Mouse (Mus musculus): ENCODE measurements around the gene Uhrf1.
"Not testable (repeated sequence)": the region's sequence is repeated elsewhere in the genome, so short reads cannot be mapped to it uniquely, and the experiment has no call there.

Uhrf1 gene
- long read RNA-seq, experiment 1, partial matches to known transcripts = 2 of 3 reads
- long read RNA-seq, experiment 1, other reads (novel, unspliced or antisense) = 0 of 3 reads
- long read RNA-seq, experiment 2 = 0 reads

DNA sequence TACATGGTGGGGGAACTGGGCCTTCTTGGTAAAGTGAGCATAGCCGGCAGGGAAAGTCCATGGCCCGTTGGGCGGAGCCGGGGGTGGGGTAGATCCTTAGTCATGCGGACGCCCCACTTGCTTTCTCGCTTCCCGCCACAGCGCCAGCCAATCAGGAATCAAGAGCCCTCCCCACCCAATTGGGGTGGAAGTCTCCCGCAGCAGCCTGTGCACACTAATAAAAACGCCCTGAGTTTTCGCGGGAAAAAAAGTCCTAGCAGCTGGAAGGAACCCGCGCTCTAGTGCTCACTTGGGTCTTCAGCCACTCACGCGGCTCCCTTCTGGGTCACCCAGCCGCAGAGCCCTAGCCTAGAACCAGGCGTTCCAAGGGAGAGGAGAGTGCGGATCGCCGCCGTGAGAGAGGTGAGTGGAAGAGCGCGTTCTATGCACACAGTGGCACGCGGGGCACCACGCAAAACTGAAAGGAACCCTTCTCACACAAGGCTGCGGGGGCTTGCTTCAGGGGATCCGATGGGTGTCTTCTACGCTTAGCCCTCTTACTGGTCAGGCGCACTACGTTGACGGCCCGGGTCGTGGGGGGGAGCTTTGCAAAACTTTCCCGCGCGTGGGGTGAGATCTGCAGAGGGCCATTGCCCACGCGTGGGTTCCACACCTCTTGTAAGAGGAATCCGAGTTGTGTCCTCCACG lies at the start of gene Uhrf1:
Uhrf1 (plus strand) TSS at position 162 of the 687 bp plus-strand sequence.
- intact Hi-C loops (cut with DNase I) = loop anchor here (5.0 kb wide), 1 partner anchor 34 kb away; no protein-coding TSS in a partner anchor

DNA sequence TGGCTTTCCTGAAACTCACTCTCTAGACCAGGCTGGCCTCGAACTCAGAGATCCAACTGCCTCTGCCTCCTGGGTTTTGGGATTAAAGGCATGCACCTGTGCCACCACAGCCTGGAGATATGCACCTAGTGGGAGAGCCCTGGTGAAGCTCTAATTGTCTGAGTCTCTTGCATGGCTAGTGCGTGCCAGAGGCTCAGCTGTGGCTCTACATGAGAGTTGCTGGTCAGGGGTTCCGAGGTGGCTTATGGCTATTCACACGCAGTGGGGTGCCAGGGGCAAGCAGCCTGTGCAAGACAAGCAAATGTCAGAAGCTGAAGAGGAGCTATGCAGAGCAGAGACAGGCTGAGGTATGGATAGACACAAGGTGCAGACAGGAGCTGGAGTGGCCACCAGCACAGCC lies 48.4 kb upstream of the Uhrf1 start:
- intact Hi-C loops (cut with DNase I) = loop anchor here (1.0 to 5.0 kb wide), 2 partner anchors 57 to 121 kb away; no protein-coding TSS in a partner anchor

DNA sequence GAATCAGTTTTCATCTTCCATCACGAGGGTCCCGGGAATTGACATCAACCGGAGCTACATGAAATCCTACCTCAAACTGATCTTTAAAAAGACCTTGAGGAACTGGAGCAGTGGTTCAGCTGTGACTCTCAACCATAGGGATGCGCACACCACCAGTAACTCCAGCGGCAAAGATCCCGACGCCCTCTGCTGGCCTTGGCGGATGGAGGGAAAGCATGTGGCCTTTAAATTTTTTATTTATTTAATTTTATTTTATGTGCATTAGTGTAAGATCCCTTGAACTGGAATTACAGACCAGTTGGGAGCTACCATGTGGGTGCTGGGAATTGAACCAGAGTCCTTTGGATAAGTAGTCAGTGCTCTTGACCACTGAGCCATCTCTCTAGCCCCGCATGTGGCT lies 47.7 kb upstream of the Uhrf1 start:
- intact Hi-C loops (cut with DNase I) = loop anchor here (1.0 kb wide), 1 partner anchor 122 kb away; no protein-coding TSS in a partner anchor

- intact Hi-C loops (cut with DNase I) = loop anchor here (1.0 kb wide), 1 partner anchor 123 kb away; no protein-coding TSS in a partner anchor
Observed at GRCm38 (mm10) chr17:56255863-56256238, 47.3 kb upstream of the Uhrf1 start.

DNA sequence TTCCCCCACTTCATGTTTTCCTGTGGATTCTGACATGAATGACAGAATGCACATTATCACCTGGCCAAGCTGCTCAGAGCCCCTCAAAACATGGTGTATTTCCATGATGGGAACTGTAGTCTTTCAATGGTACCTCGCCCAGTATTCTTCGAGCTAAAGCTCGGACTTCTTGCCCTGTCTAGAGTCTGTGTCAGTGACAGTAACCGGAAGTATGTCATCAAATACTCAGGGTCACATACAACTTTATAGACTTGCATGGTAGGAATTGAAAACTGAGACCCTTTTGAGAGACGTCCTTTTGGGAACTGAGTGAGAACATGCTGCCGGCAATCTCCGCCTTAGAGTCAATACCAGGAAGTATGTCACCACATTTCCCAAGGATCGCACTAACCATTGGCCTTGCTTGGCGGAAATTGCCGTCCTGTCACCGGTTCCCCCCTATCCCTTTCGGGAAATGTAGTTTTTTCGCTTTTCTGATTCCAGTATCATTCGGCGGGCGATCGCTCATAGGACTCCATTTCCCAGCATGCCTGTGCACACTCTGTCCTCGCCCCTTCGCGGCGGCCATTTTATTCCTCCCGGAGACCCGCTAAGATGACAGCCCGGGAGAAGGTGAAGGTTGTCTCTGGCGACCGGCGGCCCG lies 46.8 kb upstream of the Uhrf1 start, which contains the start of gene Fem1a:
Fem1a (plus strand) TSS at position 572 of the 643 bp plus-strand sequence.
- intact Hi-C loops (cut with DNase I) = no loop called here

- intact Hi-C loops (cut with DNase I) = no loop called here
Observed at GRCm38 (mm10) chr17:56257181-56257894, 45.8 kb upstream of the Uhrf1 start.

DNA sequence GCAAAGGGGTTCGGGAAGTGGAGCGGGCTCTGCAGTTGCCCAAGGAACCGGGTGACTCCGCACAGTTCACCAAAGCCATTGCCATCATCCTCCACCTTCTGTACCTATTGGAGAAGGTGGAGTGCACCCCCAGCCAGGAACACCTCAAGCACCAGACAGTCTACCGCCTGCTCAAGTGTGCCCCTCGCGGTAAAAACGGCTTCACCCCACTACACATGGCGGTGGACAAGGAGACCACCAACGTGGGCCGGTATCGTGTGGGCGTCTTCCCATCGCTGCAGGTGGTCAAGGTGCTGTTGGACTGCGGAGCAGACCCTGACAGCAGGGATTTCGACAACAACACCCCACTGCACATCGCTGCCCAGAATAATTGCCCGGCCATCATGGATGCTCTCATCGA lies 44.9 kb upstream of the Uhrf1 start:
- intact Hi-C loops (cut with DNase I) = not testable (repeated sequence)

- intact Hi-C loops (cut with DNase I) = not testable (repeated sequence)
Observed at GRCm38 (mm10) chr17:56258812-56259211, 44.3 kb upstream of the Uhrf1 start.

DNA sequence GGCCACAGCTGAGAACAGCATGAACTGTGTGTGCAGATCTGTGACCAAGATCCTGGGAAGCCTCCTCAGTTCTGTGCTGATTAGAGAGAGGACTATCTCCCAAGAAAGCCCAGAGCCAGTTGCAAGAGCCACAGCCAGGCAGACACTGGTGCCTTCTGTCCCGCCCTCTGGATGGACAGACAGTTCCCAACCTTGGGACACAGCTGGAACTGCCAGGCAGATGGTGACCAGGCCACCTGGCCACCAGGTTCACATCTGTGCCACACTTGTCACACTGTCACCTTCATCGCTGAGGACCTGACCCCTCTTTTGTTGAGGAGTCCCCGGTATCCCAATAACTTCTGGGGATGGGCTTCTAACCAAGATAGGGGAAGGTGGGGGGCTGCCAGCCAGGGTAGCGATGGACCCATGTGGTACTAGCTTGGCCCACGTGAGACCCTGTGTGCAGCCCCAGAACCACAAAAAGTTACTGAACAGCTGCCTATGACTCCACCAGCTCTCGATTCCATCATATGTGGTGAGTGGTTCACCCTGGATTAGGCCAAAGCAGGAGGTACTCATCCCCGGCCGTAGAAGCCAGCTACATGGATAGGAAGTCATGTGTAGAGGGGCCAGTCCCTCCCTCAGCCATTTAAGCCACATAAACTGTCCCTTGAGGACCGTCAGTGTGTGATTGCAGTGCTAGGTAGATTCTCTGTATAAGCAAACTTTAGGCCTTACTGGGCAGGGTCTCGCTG lies 43.7 kb upstream of the Uhrf1 start:
- intact Hi-C loops (cut with DNase I) = no loop called here

GRCm38 (mm10) chr17:56261166-56261565 lies 42.0 kb upstream of the Uhrf1 start:
- intact Hi-C loops (cut with DNase I) = no loop called here

DNA sequence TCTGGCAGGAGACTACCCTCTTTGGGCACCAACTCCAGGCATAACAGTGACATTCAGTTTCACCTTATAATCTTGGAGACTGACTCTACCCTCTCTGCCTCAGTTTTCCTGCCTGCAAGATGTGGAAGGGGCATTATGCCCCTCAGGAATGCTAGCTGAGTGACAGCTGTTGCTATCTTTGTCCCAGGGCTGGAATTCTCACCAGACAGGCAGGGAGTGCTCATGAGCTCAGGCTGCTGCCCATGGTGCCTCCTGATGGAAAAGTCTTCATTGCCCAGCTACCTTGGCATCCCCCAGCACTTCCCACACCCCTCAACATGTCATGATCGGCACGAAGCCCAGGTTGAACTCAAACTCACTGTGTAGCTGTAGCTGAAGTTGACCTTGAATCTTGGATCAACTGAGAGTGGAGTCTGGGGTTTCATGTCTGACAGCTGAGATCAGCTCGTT lies 40.5 kb upstream of the Uhrf1 start:
- intact Hi-C loops (cut with DNase I) = no loop called here

DNA sequence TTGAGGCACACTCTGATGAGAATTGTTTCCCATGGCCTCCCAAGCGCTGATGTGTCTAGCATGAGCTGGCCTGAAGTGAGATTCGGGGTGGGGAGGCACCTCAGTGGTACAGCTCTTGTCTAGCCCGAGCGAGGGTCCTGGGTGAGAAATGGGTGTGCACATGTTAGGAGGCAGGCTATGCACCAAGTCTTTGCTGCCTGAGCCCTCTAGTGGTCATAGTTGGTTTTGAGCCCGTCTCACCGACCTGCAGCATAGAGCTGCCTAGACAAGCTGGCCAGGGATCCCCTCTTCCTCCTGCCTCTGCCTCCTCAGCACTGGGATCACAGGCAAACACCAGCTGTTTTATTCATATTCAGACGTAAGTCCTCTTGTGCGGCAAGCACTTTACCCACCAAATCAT lies 39.1 kb upstream of the Uhrf1 start:
- intact Hi-C loops (cut with DNase I) = no loop called here

- intact Hi-C loops (cut with DNase I) = no loop called here
Observed at GRCm38 (mm10) chr17:56265011-56265410, 38.1 kb upstream of the Uhrf1 start.

DNA sequence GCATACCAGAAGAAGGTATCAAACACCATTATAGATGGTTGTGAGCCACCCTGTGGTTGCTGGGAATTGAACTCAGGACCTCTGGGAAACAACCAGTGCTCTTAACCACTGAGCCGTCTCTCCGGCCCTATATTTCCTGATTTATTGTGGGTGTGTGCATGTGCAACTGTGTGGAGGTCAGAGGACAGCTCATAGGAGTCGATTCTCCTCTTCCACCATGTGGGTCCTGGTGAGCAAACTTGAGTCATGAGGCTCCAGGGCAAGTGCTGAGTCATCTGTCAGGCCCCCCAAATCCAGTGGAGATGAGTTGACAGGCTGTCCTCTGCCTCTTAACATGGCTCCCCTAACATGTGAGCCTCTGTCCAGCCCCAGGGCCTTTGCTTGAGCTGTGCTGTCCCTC lies 37.3 kb upstream of the Uhrf1 start:
- intact Hi-C loops (cut with DNase I) = no loop called here

- intact Hi-C loops (cut with DNase I) = no loop called here
Observed at GRCm38 (mm10) chr17:56266271-56266670, 36.9 kb upstream of the Uhrf1 start.

DNA sequence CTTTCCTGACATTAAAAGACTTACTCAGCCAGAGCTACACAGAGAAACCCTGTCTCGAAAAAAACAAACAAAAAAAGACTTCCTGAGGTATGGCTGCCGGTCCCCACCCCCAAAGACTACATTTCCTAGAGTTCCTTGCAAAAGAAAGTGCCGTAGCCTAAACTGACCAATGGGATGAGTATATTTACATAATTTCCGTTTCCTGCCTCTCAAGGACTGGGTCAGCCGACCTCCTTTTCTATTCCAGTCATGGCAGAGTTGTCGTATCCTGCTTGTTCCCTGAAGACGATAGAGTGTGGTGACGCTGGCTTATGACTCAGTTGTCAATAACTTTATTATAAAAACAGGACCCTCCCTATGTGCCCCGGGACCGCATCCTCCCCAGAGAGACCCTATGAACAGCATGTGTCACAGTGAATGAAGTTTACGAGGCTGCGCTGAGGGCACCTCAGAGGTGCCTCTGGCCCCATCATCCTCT lies 33.9 kb upstream of the Uhrf1 start:
- intact Hi-C loops (cut with DNase I) = no loop called here

DNA sequence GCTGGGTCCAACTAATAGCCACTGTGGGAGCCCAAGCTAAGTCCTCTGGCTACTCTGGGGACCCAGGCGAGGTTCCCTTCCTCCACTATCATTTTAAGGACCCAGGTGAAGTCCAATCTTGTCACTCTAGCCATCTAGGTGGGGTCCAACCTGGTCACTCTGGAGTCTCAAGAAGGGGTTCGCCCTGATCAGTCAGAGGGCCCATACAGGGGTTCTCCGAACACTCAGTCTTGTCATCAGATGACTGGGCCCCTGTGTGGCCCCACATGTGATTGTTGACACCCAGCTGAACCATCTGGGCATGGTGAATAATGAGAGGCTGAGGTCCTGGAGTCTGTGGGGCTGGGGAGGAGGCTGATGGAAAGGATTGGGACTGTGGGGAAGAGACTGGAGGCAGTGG lies 33.4 kb upstream of the Uhrf1 start:
- intact Hi-C loops (cut with DNase I) = no loop called here

DNA sequence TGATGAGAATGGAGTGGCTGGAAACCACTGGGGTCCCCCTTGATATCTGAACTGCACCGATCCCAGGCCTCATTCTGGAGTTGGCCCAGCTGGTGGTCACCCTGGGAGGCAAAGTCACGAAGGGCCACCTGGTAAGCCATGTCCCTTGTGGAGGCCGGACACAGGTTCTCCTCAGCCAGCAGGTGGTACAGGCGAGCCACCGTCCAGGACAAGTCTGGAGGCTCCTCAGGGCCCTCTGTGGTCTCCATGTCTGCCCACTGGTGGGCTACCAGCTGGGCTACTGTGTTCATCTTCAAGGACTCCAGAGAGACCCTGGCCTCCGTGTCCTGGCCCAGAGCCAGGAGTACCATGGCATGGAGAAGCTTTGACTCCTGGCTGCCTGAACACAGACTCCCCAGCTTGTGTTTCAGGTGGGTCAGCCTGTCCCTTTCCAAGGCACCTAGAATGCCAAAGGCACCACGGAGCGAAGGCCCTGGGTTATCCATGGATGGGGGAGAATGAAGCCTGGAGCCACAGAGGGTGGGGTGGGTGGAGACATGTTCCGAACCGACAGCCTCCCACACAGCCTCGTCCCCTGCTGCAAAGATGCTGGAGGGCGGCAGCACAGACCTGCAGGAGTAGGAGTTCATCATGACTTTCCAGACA lies 31.4 kb upstream of the Uhrf1 start:
- intact Hi-C loops (cut with DNase I) = no loop called here

GRCm38 (mm10) chr17:56272644-56273043 lies 30.5 kb upstream of the Uhrf1 start:
- intact Hi-C loops (cut with DNase I) = no loop called here

DNA sequence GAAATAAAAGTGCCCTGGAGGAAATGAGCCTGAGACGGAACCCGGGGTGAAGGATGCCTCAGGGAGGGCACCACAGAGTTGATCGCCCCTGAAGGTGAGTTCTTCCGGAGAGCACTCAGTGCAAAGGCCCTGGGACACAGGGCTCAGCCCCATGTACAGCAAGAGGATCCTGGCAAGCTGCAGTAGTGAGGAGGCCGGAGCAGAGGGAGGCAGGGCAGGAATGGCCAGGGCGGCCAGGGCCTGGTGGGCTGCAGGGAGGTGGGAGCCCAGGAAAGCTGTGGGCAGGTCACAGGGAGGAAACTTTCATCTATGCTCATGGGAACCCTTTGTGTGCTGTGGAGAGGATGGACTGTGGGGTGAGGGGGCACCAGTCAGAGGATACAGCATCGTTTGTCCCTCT lies 29.6 kb upstream of the Uhrf1 start:
- intact Hi-C loops (cut with DNase I) = no loop called here
